Mouse (Mus musculus) MEL (cell line): ENCODE measurements around the gene Olfr193. TPM values are rescaled to one million over a fixed set of nuclear protein-coding genes. Genes with fewer than 3 reads are reported as not detected.
"Not testable (repeated sequence)": the region's sequence is repeated elsewhere in the genome, so short reads cannot be mapped to it uniquely, and the experiment has no call there.

Source experiments
- DNase-seq: peaks from one replicate; pipeline ENCODE4 v3.0.0; 2011; ENCODE audit warnings: low read depth, low spot score
- H3K27ac ChIP-seq: 2 replicates; pipeline ENCODE4 v1.5.1; 2012; ENCODE audit warnings: low read depth, mild to moderate bottlenecking, control low read depth, low read length, moderate library complexity; ENCODE audit not compliant: control insufficient read depth
- H3K27me3 ChIP-seq, 2 experiments: fragments of 150-350 bp in 1 of 2; sonication (generic) in 1 of 2; 2 replicates each; pipeline ENCODE4 v1.6.1; 2012; ENCODE audit warnings: low read length in 2 of 2, mild to moderate bottlenecking in 2 of 2, improper control_type of control experiment in 1 of 2, moderate library complexity in 1 of 2; ENCODE audit not compliant: insufficient read depth in 2 of 2, control insufficient read depth in 1 of 2
- H3K36me3 ChIP-seq, 2 experiments: 2 replicates each; pipeline ENCODE4 v1.6.1; 2012 to 2014; ENCODE audit warnings: low read length in 2 of 2, improper control_type of control experiment in 1 of 2, inconsistent platforms in 1 of 2, mild to moderate bottlenecking in 1 of 2; ENCODE audit not compliant: insufficient read depth in 2 of 2, control insufficient read depth in 1 of 2
- H3K4me1 ChIP-seq, 2 experiments: fragments of 150-350 bp in 1 of 2; sonication (generic) in 1 of 2; 2 replicates each; pipeline ENCODE4 v1.6.1; 2012; ENCODE audit warnings: low read length in 2 of 2, improper control_type of control experiment in 1 of 2, mild to moderate bottlenecking in 1 of 2; ENCODE audit not compliant: insufficient read depth in 2 of 2, control insufficient read depth in 1 of 2
- H3K4me3 ChIP-seq, 2 experiments: fragments of 150-350 bp in 1 of 2; sonication (generic) in 1 of 2; 2 replicates each; pipeline ENCODE4 v1.5.1; 2012; ENCODE audit warnings: low read depth in 2 of 2, low read length in 2 of 2, mild to moderate bottlenecking in 2 of 2, moderate library complexity in 2 of 2, control low read depth in 1 of 2, improper control_type of control experiment in 1 of 2; ENCODE audit not compliant: control insufficient read depth in 1 of 2, insufficient read depth in 1 of 2
- H3K79me2 ChIP-seq: 2 replicates; pipeline ENCODE4 v1.6.1; 2012; ENCODE audit warnings: mild to moderate bottlenecking, low read length, moderate library complexity; ENCODE audit not compliant: control insufficient read depth, poor library complexity, insufficient read depth
- H3K9ac ChIP-seq: 2 replicates; pipeline ENCODE4 v1.6.1; 2012; ENCODE audit warnings: low read depth, mild to moderate bottlenecking, control low read depth, low read length, moderate library complexity; ENCODE audit not compliant: control insufficient read depth, poor library complexity, severe bottlenecking
- H3K9me3 ChIP-seq: fragments of 150-350 bp; sonication (generic); replicated peaks from 2 replicates; pipeline ENCODE4 v1.6.1; 2012; ENCODE audit warnings: mild to moderate bottlenecking, low read length, improper control_type of control experiment, moderate library complexity; ENCODE audit not compliant: insufficient read depth
- CHD1 ChIP-seq: IDR thresholded peaks from 2 replicates; pipeline ENCODE4 v1.6.1; 2012; ENCODE audit warnings: low read depth, mild to moderate bottlenecking, inconsistent platforms, low read length, improper control_type of control experiment
- CHD2 ChIP-seq: IDR thresholded peaks from 2 replicates; pipeline ENCODE4 v1.6.1; 2011; ENCODE audit warnings: low read length, improper control_type of control experiment
- CTCF ChIP-seq, 3 experiments: IDR thresholded peaks in 2 of 3; conservative IDR thresholded peaks in 1 of 3; 2 replicates each; pipeline ENCODE4 v1.5.1; 2011 to 2012; ENCODE audit warnings: low read length in 3 of 3, low read depth in 2 of 3, mild to moderate bottlenecking in 2 of 3, improper control_type of control experiment in 1 of 3, inconsistent platforms in 1 of 3, mixed read lengths in 1 of 3, moderate library complexity in 1 of 3; ENCODE audit not compliant: control insufficient read depth in 1 of 3, insufficient read depth in 1 of 3, poor library complexity in 1 of 3, severe bottlenecking in 1 of 3
- HCFC1 ChIP-seq: IDR thresholded peaks from 2 replicates; pipeline ENCODE4 v1.6.1; 2012; ENCODE audit warnings: low read depth, mild to moderate bottlenecking, inconsistent platforms, low read length, improper control_type of control experiment, moderate library complexity
- MAX ChIP-seq: IDR thresholded peaks from 2 replicates; pipeline ENCODE4 v1.6.1; 2011; ENCODE audit warnings: low read length, improper control_type of control experiment
- MYC ChIP-seq: IDR thresholded peaks from 2 replicates; pipeline ENCODE4 v1.6.1; 2011; ENCODE audit warnings: low read depth, mild to moderate bottlenecking, low read length, improper control_type of control experiment, moderate library complexity
- SMC3 ChIP-seq: IDR thresholded peaks from 2 replicates; pipeline ENCODE4 v1.6.1; 2011; ENCODE audit warnings: low read depth, low read length, improper control_type of control experiment
- TAL1 ChIP-seq: IDR thresholded peaks from 2 replicates; pipeline ENCODE4 v1.6.1; 2012; ENCODE audit warnings: mild to moderate bottlenecking, inconsistent platforms, low read length, moderate library complexity, mixed read lengths
- ZNF384 ChIP-seq: IDR thresholded peaks from 2 replicates; pipeline ENCODE4 v1.6.1; 2012; ENCODE audit warnings: low read depth, mild to moderate bottlenecking, inconsistent platforms, low read length, improper control_type of control experiment
- polyA plus RNA-seq, 2 experiments: library from polyadenylated mRNA; stranded (reverse) in 1 of 2; unstranded in 1 of 2; fragments of >175 nt in 1 of 2; fragments of >200 nt in 1 of 2; gene quantifications; 2 replicates each; pipeline versions ENCODE4 v1.2.1 to v1.2.4; 2012; ENCODE audit warnings: low replicate concordance in 2 of 2, low read depth in 1 of 2; ENCODE audit not compliant: insufficient read length in 2 of 2, insufficient read depth in 1 of 2, missing spikeins in 1 of 2
- total RNA-seq: library from RNA; depleted of rRNA; stranded (reverse); fragments of 300-350 nt; gene quantifications from 2 replicates; pipeline ENCODE4 v1.2.3, GENCODE M21; 2012

Olfr193 gene
- total and polyA plus RNA-seq, 3 experiments, result not detected

GRCm38 (mm10) chr16:59120969-59121368 lies 9.3 kb upstream of the Olfr193 start, which contains the start of gene Olfr194:
Gene Olfr194 (minus strand): TSS chr16:59121069.
- DNase-seq, result no peak
- no peak within 1 kb of the TSS for H3K4me3 ChIP-seq
- H3K79me2 ChIP-seq, result no peaks in the 10 kb centered on the region
- no peaks in the 10 kb centered on the region for H3K36me3 ChIP-seq
- no peak within 1 kb of the TSS for H3K27ac ChIP-seq
- H3K9me3 ChIP-seq, result no peaks in the 10 kb centered on the region
- TF ChIP-seq HCFC1 (no peak), SMC3 (no peak), CTCF (IDR thresholded peaks at IDR 0.05 in 2 of 3, conservative IDR thresholded peaks at IDR 0.05 in 1 of 3; ENCODE audit: control insufficient read depth in 1 of 3, insufficient read depth in 1 of 3, low read depth in 2 of 3, low read length in 3 of 3, poor library complexity in 1 of 3, severe bottlenecking in 1 of 3) (no peak), MAX (no peak), MYC (no peak), CHD2 (no peak), TAL1 (no peak)
- no peak within 1 kb of the TSS for H3K9ac ChIP-seq
- H3K4me1 ChIP-seq, result no peaks in the 10 kb centered on the region
- no peaks in the 10 kb centered on the region for H3K27me3 ChIP-seq

- H3K79me2 ChIP-seq, H3K27ac ChIP-seq, H3K9me3 ChIP-seq, H3K4me3 ChIP-seq, DNase-seq, H3K36me3 ChIP-seq, H3K4me1 ChIP-seq, H3K27me3 ChIP-seq, H3K9ac ChIP-seq: not testable (repeated sequence)
Measured at GRCm38 (mm10) chr16:59108522-59108921, 3.2 kb downstream of the Olfr193 start.

DNA sequence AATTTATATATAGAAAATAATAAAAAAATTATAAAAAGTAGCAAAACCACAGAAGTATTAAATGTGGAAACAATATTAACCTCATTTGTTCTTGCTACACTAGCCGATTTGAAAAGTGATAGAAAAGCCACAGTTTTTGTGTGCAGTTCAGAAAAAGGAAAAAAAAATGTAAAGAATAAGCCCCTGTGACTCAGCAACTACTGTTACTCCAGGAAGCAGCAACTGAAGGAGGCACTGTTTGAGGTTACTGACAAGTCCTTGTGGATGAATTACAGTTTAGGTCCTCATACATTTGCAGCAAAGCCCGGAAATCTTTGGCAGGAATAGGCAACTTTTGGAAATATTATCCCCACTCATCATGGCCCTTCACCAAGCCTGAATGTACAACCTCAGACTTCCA lies 6.4 kb downstream of the Olfr193 start:
- Histone ChIP-seq H3K27me3 (no peaks in the 10 kb centered on the region), H3K9ac (no peak overlapping the region), H3K36me3 (no peaks in the 10 kb centered on the region), H3K4me1 (peaks cover 0 to 4% of the 10 kb centered on the region in 2 experiments; a peak in 2 of 4 replicates), H3K9me3 (no peaks in the 10 kb centered on the region), H3K4me3 (no peak overlapping the region), H3K79me2 (no peaks in the 10 kb centered on the region), H3K27ac (no peak overlapping the region)
- DNase-seq, result peak; percentile 37
- no peak for TF ChIP-seq CHD1
- TF ChIP-seq ZNF384, result peak; percentile 72

- not testable (repeated sequence) for H3K27ac ChIP-seq, H3K9ac ChIP-seq, H3K4me1 ChIP-seq, H3K36me3 ChIP-seq, H3K27me3 ChIP-seq, DNase-seq, H3K9me3 ChIP-seq, H3K79me2 ChIP-seq, H3K4me3 ChIP-seq
Measured at GRCm38 (mm10) chr16:59089722-59090121, 22.0 kb downstream of the Olfr193 start, which contains the start of gene Olfr191. Gene Olfr191 (minus strand): TSS chr16:59089822.
